Mouse (Mus musculus): ENCODE data around the gene Wtip.
A peak's percentile ranks its signal among the peaks of the same experiment; 100 is the strongest.
"Not testable (repeated sequence)": the region's sequence is repeated elsewhere in the genome, so short reads cannot be mapped to it uniquely, and the experiment has no call there.

The Wtip gene

DNA sequence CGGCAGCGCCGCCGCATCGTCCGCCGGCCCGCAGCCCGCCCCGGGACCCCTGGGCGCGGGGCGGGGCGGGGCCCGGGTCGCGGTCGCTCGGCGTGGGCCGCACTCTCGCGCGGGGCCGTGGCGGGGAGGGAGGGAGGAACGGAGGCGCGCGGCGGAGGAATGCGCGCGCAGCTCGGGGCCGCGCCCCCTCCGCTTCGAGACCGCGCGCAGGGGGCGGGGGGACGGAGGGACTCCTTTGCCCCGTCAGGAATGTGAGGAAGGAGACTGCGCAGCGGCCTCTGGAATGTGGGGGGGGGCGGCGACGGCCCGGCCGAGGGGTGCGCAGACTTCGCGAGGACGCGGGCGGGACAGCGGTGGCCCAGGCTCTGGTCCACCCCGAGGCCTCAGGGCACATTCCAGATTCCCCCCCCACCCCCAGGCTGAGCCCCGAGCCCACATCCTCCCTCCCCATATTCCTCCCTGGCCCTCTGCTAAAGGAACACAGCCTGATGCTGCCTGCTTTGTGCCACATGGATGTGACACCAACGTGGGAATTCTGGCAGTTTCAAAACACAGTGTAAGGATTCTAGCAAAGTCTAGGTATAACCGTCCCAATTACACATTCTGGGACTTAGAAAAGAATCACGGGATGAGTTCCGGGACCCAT lies at the start of gene Wtip:
Wtip (minus strand) TSS at position 152 of the 646 bp plus-strand sequence.
- DNase-seq (ENCODE audit: low read depth, low spot score), result peak; percentile 51

- not testable (repeated sequence) for DNase-seq (ENCODE audit: low read depth, low spot score)
Observed at GRCm38 (mm10) chr7:34176241-34176640, 43.2 kb upstream of the Wtip start.

GRCm38 (mm10) chr7:34172251-34172650 lies 39.2 kb upstream of the Wtip start:
- DNase-seq (ENCODE audit: low read depth, low spot score), result no peak

- DNase-seq (ENCODE audit: low read depth, low spot score), result no peak
Observed at GRCm38 (mm10) chr7:34169454-34169853, 36.4 kb upstream of the Wtip start, which contains the start of gene Uba2. Uba2 (minus strand) TSS chr7:34169599.

DNA sequence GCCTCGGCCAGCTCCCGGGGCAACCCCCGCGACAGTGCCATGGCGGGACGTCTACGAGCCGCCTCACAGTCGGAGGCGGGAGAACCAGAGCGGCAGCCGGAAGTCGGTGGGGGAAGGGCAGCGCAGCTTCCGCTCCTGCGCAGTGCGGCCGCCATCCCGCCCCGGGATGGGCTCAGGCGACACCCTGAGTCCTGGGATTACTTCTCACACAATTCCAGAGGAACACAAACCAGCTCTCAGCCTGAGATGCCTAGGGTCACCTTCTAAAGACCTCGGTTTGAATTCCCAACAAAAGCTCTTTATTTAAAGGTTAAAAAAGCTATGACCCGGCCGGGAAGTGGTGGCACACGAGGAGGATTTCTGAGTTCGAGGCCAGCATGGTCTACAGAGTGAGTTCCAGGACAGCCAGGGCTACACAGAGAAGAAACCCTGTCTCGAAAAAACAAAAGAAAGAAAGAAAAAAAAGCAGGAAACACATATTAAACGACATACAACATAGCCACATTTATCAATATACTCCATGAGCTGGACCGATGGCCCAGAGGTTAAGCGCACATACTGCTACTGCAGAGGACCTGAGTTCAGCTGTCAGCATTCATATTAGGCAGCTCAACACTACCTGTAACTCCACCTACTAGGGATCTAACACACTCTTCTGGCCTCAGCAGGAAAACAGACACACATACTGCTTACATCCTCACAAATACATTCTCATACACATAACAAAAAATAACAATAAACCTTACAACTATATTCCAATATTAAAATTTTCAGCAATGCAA lies 35.6 kb upstream of the Wtip start:
- peak; percentile 83 for DNase-seq (ENCODE audit: low read depth, low spot score)

- DNase-seq (ENCODE audit: low read depth, low spot score), result peak; percentile 79
Observed at GRCm38 (mm10) chr7:34167766-34168469, 34.9 kb upstream of the Wtip start.

- DNase-seq (ENCODE audit: low read depth, low spot score), result no peak
Observed at GRCm38 (mm10) chr7:34166850-34167249, 33.8 kb upstream of the Wtip start.

DNA sequence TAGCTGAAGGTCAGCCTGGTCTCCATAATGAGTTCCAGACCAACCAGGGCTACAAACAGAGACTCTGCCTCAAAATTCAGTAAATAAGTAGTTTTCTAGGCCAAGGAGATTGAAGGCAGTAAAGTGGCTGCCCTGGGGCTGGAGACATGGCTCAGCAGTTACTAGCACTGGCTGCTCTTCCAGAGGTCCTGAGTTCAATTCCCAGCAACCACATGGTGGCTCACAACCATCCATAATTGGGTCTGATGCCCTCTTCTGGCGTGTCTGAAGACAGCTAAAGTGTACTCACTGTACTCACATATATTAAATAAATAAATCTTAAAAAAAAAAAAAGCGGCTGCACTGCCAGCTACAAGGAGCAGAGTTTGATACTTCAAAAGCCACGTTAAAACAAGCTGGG lies 32.9 kb upstream of the Wtip start:
- no peak for DNase-seq (ENCODE audit: low read depth, low spot score)

DNA sequence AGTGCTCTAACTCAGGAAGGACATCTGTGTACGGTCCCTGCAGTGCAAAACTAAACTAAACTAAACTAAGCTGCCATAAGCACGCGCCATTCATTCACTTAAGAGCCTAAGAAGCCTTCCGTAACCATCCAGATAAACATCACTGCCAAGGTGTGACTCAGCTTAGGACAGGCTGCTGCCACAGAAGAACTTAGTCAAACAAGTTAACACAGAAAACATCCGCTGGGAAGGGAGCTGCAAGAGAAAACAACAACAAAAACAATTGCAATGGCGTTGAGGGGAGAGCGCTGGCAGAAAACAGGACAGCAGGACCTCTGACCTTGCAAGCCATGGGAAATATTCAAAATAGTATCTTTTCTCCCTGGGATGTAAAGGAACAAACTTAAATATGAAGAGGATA lies 31.6 kb upstream of the Wtip start:
- DNase-seq (ENCODE audit: low read depth, low spot score), result no peak

DNA sequence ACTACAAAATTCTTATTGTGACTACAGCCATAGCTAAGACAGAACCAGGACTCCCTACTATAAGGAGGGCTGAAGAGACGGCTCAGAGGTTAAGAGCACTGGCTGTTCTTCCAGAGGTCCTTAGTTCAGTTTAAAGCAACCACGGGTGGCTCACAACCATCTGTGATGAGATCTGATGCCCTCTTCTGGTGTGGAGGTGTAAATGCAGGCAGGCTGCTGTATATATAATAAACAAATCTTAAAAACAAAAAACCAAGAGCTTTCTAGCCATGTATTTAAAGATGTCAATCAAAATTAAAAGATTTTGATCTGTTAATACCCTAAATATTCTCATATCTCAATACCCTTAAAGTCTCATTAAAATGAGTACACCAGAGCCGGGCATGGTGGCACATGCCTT lies 26.1 kb upstream of the Wtip start:
- no peak for DNase-seq (ENCODE audit: low read depth, low spot score)

GRCm38 (mm10) chr7:34157994-34158393 lies 24.9 kb upstream of the Wtip start:
- no peak for DNase-seq (ENCODE audit: low read depth, low spot score)

DNA sequence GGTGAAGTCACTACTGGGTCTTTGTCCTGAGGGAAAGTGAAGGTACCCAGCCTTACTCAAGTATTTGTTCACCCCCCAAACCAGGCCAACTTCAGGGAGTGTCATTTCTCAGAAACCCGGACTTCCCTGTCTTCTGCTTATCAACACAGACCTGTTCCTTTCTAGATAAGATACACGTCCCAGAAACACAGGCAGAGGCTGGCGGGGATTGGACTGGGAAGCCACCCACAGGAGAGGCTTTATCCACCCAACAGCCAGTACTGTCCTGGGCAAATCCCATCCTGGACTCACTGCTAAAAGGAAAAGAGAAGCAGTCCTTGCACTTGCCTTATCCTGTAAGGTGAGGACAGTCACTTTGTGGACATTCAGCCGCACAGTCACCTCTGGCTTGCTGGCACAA lies 14.1 kb upstream of the Wtip start:
- no peak for DNase-seq (ENCODE audit: low read depth, low spot score)

- no peak for DNase-seq (ENCODE audit: low read depth, low spot score)
Observed at GRCm38 (mm10) chr7:34141123-34141522, 8.1 kb upstream of the Wtip start.

DNA sequence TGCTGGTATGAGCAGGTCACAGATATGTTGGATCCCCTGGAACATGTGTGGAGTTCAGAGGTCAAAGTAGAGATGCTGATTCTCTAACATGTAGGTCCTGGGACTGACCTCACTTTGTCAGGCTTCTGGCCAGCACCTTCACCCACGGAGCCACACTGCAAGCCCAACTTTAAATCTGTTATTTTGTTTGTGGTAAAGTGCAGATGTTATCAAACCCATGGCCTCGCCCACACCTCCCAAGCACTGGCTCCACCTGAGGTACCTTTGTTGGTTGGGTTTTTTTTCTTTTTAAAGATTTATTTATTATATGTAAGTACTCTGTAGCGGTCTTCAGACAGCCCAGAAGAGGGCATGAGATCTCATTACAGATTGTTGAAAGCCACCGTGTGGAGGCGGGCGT lies 6.4 kb upstream of the Wtip start:
- no peak for DNase-seq (ENCODE audit: low read depth, low spot score)

GRCm38 (mm10) chr7:34134336-34134735 lies 1.3 kb upstream of the Wtip start:
- DNase-seq (ENCODE audit: low read depth, low spot score), result no peak

- no peak for DNase-seq (ENCODE audit: low read depth, low spot score)
Observed at GRCm38 (mm10) chr7:34132355-34133079, 551 bp downstream of the Wtip start.

GRCm38 (mm10) chr7:34131959-34132354 lies 1.1 kb downstream of the Wtip start:
- DNase-seq (ENCODE audit: low read depth, low spot score), result no peak

DNA sequence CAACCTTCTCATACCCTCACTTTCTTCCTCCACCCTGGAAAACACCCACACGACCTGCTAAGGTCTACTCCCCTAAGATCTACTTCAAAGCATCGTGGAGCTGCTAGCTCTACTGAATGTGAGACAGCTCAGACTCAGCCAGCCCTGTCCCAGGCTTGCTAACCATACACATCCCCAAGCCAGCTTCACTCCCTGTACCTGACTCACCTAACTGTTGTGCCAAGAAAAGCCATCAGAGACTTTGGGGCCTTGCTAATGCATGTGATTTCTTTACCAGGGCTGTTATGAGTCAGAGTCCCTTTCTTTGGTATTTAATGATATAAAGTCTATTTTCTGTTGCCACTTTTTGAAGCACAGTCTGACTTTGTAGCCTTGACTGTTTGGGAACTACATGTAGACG lies 1.9 kb downstream of the Wtip start:
- no peak for DNase-seq (ENCODE audit: low read depth, low spot score)

- no peak for DNase-seq (ENCODE audit: low read depth, low spot score)
Observed at GRCm38 (mm10) chr7:34126291-34126690, 6.8 kb downstream of the Wtip start.

DNA sequence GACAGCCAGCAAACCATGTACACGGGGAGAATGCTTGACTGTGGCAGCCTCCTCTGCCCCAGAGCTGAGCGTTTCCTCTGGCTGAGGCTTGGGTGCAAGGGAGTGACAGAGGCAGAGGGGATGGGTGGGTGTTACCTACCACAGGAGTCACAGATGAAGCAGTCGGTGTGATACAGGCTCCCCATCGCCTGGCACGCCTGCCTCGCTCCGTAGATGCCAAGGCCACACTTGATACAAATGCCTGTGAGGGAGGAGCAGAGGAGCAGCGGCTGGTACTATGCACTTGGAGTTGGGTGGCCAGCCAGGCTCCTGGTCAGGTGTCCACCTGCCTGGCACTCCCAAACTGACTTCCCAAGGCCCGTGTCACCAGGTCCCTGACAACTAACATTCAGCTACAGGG lies 7.7 kb downstream of the Wtip start:
- no peak for DNase-seq (ENCODE audit: low read depth, low spot score)

- DNase-seq (ENCODE audit: low read depth, low spot score), result no peak
Observed at GRCm38 (mm10) chr7:34122987-34123720, 9.9 kb downstream of the Wtip start.
